Mouse (Mus musculus) forebrain, embryonic 14.5 days (tissue): ENCODE measurements at regions not wholly inside any gene's neighbourhood (a gene's known extent, or its start where the extent isn't known, plus 50 kb on each side); places are given as distances from the start of the nearest gene placed in this dataset.
A peak's percentile ranks its signal among the peaks of the same experiment; 100 is the strongest.

Experiments
- ATAC-seq: fragments of 200-750 bp; cut with Nextera tagmentation; 2 replicates; pipeline ENCODE4 v1.8.0; 2017; ENCODE audit warnings: mild to moderate bottlenecking, moderate library complexity
- DNase-seq: peaks from one replicate; pipeline ENCODE4 v3.0.0-alpha.2; 2015; ENCODE audit warnings: low spot score
- H3K27ac ChIP-seq: fragments of 300-500 bp; sonication (generic); 2 replicates; pipeline ENCODE4 v1.5.1; 2014; ENCODE audit warnings: low read depth, mild to moderate bottlenecking, control low read depth, low read length, moderate library complexity
- H3K27me3 ChIP-seq: fragments of 300-500 bp; sonication (generic); replicated peaks from 2 replicates; pipeline ENCODE4 v1.6.1; 2014; ENCODE audit warnings: low read length, control low read depth, mixed read lengths; ENCODE audit not compliant: control insufficient read depth, insufficient read depth
- H3K36me3 ChIP-seq: fragments of 300-500 bp; sonication (generic); 2 replicates; pipeline ENCODE4 v1.6.1; 2014; ENCODE audit warnings: low read length, control low read depth; ENCODE audit not compliant: control insufficient read depth, insufficient read depth
- H3K4me1 ChIP-seq: fragments of 300-500 bp; sonication (generic); 2 replicates; pipeline ENCODE4 v1.6.1; 2014; ENCODE audit warnings: antibody characterized with exemption, low read length, control low read depth; ENCODE audit not compliant: control insufficient read depth, insufficient read depth
- H3K4me2 ChIP-seq: fragments of 300-500 bp; sonication (generic); 2 replicates; pipeline ENCODE4 v1.6.1; 2014; ENCODE audit warnings: mild to moderate bottlenecking, control low read depth, low read length
- H3K4me3 ChIP-seq: fragments of 300-500 bp; sonication (generic); 2 replicates; pipeline ENCODE4 v1.5.1; 2014; ENCODE audit warnings: low read depth, low read length, control low read depth
- H3K9ac ChIP-seq: fragments of 300-500 bp; sonication (generic); 2 replicates; pipeline ENCODE4 v1.6.1; 2014; ENCODE audit warnings: mild to moderate bottlenecking, low read length, control low read depth, moderate library complexity
- H3K9me3 ChIP-seq: fragments of 300-500 bp; sonication (generic); replicated peaks from 2 replicates; pipeline ENCODE4 v1.6.1; 2016; ENCODE audit warnings: low read length, control low read depth, mixed read lengths; ENCODE audit not compliant: control insufficient read depth
- WGBS: fragments of 180-500 bp; shearing (Covaris S2); extraction: QIAGEN DNeasy Blood & Tissue Kit; methylation state at CpG from one replicate; pipeline ENCODE4 v1.1.7; 2014; 5-methylcytosine and 5-hydroxymethylcytosine counted together

- Histone ChIP-seq H3K27ac (no peak overlapping the region), H3K36me3 (no peaks in the 10 kb centered on the region), H3K4me3 (no peak overlapping the region), H3K4me1 (0 out of 2 replicates have a peak, but pooled peaks cover 3% of the 10 kb centered on the region), H3K27me3 (no peaks in the 10 kb centered on the region), H3K9ac (no peak overlapping the region), H3K4me2 (no peak overlapping the region), H3K9me3 (no peaks in the 10 kb centered on the region)
- DNase-seq (peak; percentile 89), ATAC-seq (peak; percentile 72)
- WGBS: 42% methylated on average over 16 of the region's 16 CpGs
Observed at GRCm38 (mm10) chr10:118592648-118593368, 152.0 kb downstream of the Ifng start.

- Histone ChIP-seq H3K4me3 (no peak overlapping the region), H3K4me1 (0 out of 2 replicates have a peak, but pooled peaks cover 3% of the 10 kb centered on the region), H3K27ac (no peak overlapping the region), H3K36me3 (no peaks in the 10 kb centered on the region), H3K9ac (no peak overlapping the region), H3K9me3 (no peaks in the 10 kb centered on the region), H3K27me3 (no peaks in the 10 kb centered on the region), H3K4me2 (no peak overlapping the region)
- ATAC-seq (no peak), DNase-seq (peak; percentile 24)
- 56% methylated on average over 8 of the region's 8 CpGs for WGBS
Observed at GRCm38 (mm10) chr10:118596206-118596605, 155.4 kb downstream of the Ifng start.

GRCm38 (mm10) chr10:118598497-118598896 lies 157.7 kb downstream of the Ifng start:
- DNase-seq (no peak), ATAC-seq (no peak)
- Histone ChIP-seq H3K9ac (no peak overlapping the region), H3K27me3 (no peaks in the 10 kb centered on the region), H3K4me1 (0 out of 2 replicates have a peak, but pooled peaks cover 3% of the 10 kb centered on the region), H3K27ac (no peak overlapping the region), H3K9me3 (no peaks in the 10 kb centered on the region), H3K4me2 (no peak overlapping the region), H3K4me3 (no peak overlapping the region), H3K36me3 (no peaks in the 10 kb centered on the region)
- WGBS: 85% methylated on average over 4 of the region's 4 CpGs

- H3K4me3 ChIP-seq: no peak overlapping the region
- no peaks in the 10 kb centered on the region for H3K27me3 ChIP-seq
- H3K27ac ChIP-seq: no peak overlapping the region
- H3K4me2 ChIP-seq: no peak overlapping the region
- no peak overlapping the region for H3K9ac ChIP-seq
- H3K9me3 ChIP-seq: no peaks in the 10 kb centered on the region
- H3K4me1 ChIP-seq: 0 out of 2 replicates have a peak, but pooled peaks cover 3% of the 10 kb centered on the region
- 89% methylated on average over 5 of the region's 5 CpGs for WGBS
- ATAC-seq (no peak), DNase-seq (no peak)
- H3K36me3 ChIP-seq: no peaks in the 10 kb centered on the region
Observed at GRCm38 (mm10) chr10:118599197-118599596, 158.4 kb downstream of the Ifng start.

GRCm38 (mm10) chr10:118599610-118600009 lies 158.8 kb downstream of the Ifng start:
- H3K9ac ChIP-seq: no peak overlapping the region
- no peak overlapping the region for H3K4me3 ChIP-seq
- 0 out of 2 replicates have a peak, but pooled peaks cover 3% of the 10 kb centered on the region for H3K4me1 ChIP-seq
- H3K36me3 ChIP-seq: no peaks in the 10 kb centered on the region
- no peak for DNase-seq
- H3K4me2 ChIP-seq: no peak overlapping the region
- WGBS: 90% methylated on average over 4 of the region's 4 CpGs
- no peaks in the 10 kb centered on the region for H3K9me3 ChIP-seq
- ATAC-seq: no peak
- H3K27me3 ChIP-seq: no peaks in the 10 kb centered on the region
- H3K27ac ChIP-seq: no peak overlapping the region

- Histone ChIP-seq H3K4me2 (no peak overlapping the region), H3K9ac (no peak overlapping the region), H3K27ac (no peak overlapping the region), H3K36me3 (no peaks in the 10 kb centered on the region), H3K4me3 (no peak overlapping the region), H3K4me1 (no peaks in the 10 kb centered on the region), H3K27me3 (no peaks in the 10 kb centered on the region), H3K9me3 (no peaks in the 10 kb centered on the region)
- no peak for ATAC-seq
- DNase-seq: no peak
- WGBS: 82% methylated on average over 4 of the region's 4 CpGs
Observed at GRCm38 (mm10) chr10:118602922-118603321, 162.1 kb downstream of the Ifng start.

GRCm38 (mm10) chr10:118603857-118604414 lies 163.1 kb downstream of the Ifng start:
- DNase-seq: no peak
- 95% methylated on average over 13 of the region's 13 CpGs for WGBS
- ATAC-seq: no peak

GRCm38 (mm10) chr10:118605156-118605821 lies 164.4 kb downstream of the Ifng start:
- no peak for DNase-seq
- Histone ChIP-seq H3K9ac (no peak overlapping the region), H3K4me3 (no peak overlapping the region), H3K4me2 (no peak overlapping the region), H3K36me3 (no peaks in the 10 kb centered on the region), H3K27ac (no peak overlapping the region), H3K9me3 (no peaks in the 10 kb centered on the region), H3K27me3 (no peaks in the 10 kb centered on the region), H3K4me1 (no peaks in the 10 kb centered on the region)
- WGBS: 90% methylated on average over 10 of the region's 10 CpGs
- no peak for ATAC-seq

More at GRCm38 (mm10) chr10:118603857-118604414, 163.1 kb downstream of the Ifng start:
- no peak overlapping the region for H3K27ac ChIP-seq
- no peak overlapping the region for H3K4me3 ChIP-seq
- no peaks in the 10 kb centered on the region for H3K4me1 ChIP-seq
- H3K4me2 ChIP-seq: no peak overlapping the region
- H3K27me3 ChIP-seq: no peaks in the 10 kb centered on the region
- H3K36me3 ChIP-seq: no peaks in the 10 kb centered on the region
- H3K9me3 ChIP-seq: no peaks in the 10 kb centered on the region
- H3K9ac ChIP-seq: no peak overlapping the region

GRCm38 (mm10) chr10:118607418-118607817 lies 166.6 kb downstream of the Ifng start:
- 85% methylated on average over 1 of the region's 1 CpGs for WGBS
- no peak for DNase-seq
- no peak overlapping the region for H3K4me3 ChIP-seq

More at GRCm38 (mm10) chr10:118607418-118607817, 166.6 kb downstream of the Ifng start:
- Histone ChIP-seq H3K4me1 (no peaks in the 10 kb centered on the region), H3K9me3 (no peaks in the 10 kb centered on the region), H3K27me3 (no peaks in the 10 kb centered on the region), H3K27ac (no peak overlapping the region), H3K4me2 (no peak overlapping the region), H3K9ac (no peak overlapping the region), H3K36me3 (no peaks in the 10 kb centered on the region)
- no peak for ATAC-seq
